Mouse (Mus musculus) testis, adult 2 months (tissue): Measurements from ENCODE around the gene C2cd5.

Source experiments
- CTCF ChIP-seq: fragments of 200-500 bp; IDR thresholded peaks from 2 replicates; pipeline ENCODE4 v1.5.1; 2012; ENCODE audit warnings: low read depth, mild to moderate bottlenecking, inconsistent platforms, low read length, moderate library complexity; ENCODE audit not compliant: control insufficient read depth, insufficient read depth, insufficient replicate concordance
- POLR2A ChIP-seq: fragments of 200-500 bp; IDR thresholded peaks from 2 replicates; pipeline ENCODE4 v1.6.1; 2012; ENCODE audit warnings: low read depth, mild to moderate bottlenecking, inconsistent platforms, low read length, moderate library complexity; ENCODE audit not compliant: control insufficient read depth

GRCm38 (mm10) chr6:142963480-142964075 lies 136.4 kb downstream of the C2cd5 start:
- no peak for TF ChIP-seq POLR2A
- no peak for TF ChIP-seq CTCF
